Mouse (Mus musculus) hindbrain, postnatal 0 days (tissue): Measurements from ENCODE around the gene Cdh13. TPM values are rescaled to one million over a fixed set of nuclear protein-coding genes. Genes with fewer than 3 reads are reported as not detected.
A peak's percentile ranks its signal among the peaks of the same experiment; 100 is the strongest.

Experiments used
- ATAC-seq: fragments of 200-750 bp; cut with Nextera tagmentation; 2 replicates; pipeline ENCODE4 v1.8.0; 2017; ENCODE audit warnings: mild to moderate bottlenecking, moderate TSS enrichment, moderate library complexity
- DNase-seq: peaks from one replicate; pipeline ENCODE4 v3.0.0-alpha.2; 2015; ENCODE audit warnings: low spot score
- H3K27ac ChIP-seq: fragments of 300-500 bp; sonication (generic); 2 replicates; pipeline ENCODE4 v1.5.1; 2014; ENCODE audit warnings: mild to moderate bottlenecking
- H3K27me3 ChIP-seq: fragments of 300-500 bp; sonication (generic); 2 replicates; pipeline ENCODE4 v1.6.1; 2014; ENCODE audit warnings: low read length, mixed read lengths; ENCODE audit not compliant: insufficient read depth
- H3K36me3 ChIP-seq: fragments of 300-500 bp; sonication (generic); 2 replicates; pipeline ENCODE4 v1.6.1; 2014; ENCODE audit warnings: low read length, mixed read lengths; ENCODE audit not compliant: insufficient read depth
- H3K4me1 ChIP-seq: fragments of 300-500 bp; sonication (generic); 2 replicates; pipeline ENCODE4 v1.6.1; 2014; ENCODE audit warnings: antibody characterized with exemption, low read length, mixed read lengths; ENCODE audit not compliant: insufficient read depth
- H3K4me2 ChIP-seq: fragments of 300-500 bp; sonication (generic); 2 replicates; pipeline ENCODE4 v1.6.1; 2014; ENCODE audit warnings: low read depth, mild to moderate bottlenecking, low read length, moderate library complexity, mixed read lengths
- H3K4me3 ChIP-seq: fragments of 300-500 bp; sonication (generic); 2 replicates; pipeline ENCODE4 v1.5.1; 2014; ENCODE audit warnings: low read length
- H3K9ac ChIP-seq: fragments of 300-500 bp; sonication (generic); replicated peaks from 2 replicates; pipeline ENCODE4 v1.6.1; 2014; ENCODE audit warnings: mild to moderate bottlenecking, low read length, moderate library complexity, mixed read lengths
- H3K9me3 ChIP-seq: fragments of 300-500 bp; sonication (generic); 2 replicates; pipeline ENCODE4 v1.6.1; 2016; ENCODE audit warnings: low read length, mixed read lengths
- CTCF ChIP-seq: IDR thresholded peaks from 2 replicates; pipeline ENCODE4 v1.5.1; 2016; ENCODE audit warnings: antibody characterized with exemption, control low read depth, low read depth
- WGBS: fragments of 180-500 bp; shearing (Covaris S2); extraction: QIAGEN DNeasy Blood & Tissue Kit; methylation state at CpG from one replicate; pipeline ENCODE4 v1.1.7; 2014; 5-methylcytosine and 5-hydroxymethylcytosine counted together
- polyA plus RNA-seq: library from polyadenylated mRNA; unstranded; fragments of >200 nt; fragmentation: Nextera tagmentation; extraction: Ambion mirVana; gene quantifications from 2 replicates; pipeline ENCODE4 v1.2.1, GENCODE M21; 2015
- total RNA-seq: library from RNA; depleted of rRNA; stranded (reverse); fragments of >200 nt; gene quantifications from 2 replicates; pipeline ENCODE4 v1.2.3, GENCODE M21; 2014

Gene Cdh13
- total and polyA plus RNA-seq, 2 experiments from 2014 or later: 137 to 141 TPM

- Histone ChIP-seq H3K27me3 (no peaks in the 10 kb centered on the region), H3K4me1 (no peaks in the 10 kb centered on the region), H3K4me2 (no peak overlapping the region), H3K9me3 (no peaks in the 10 kb centered on the region), H3K36me3 (no peaks in the 10 kb centered on the region), H3K27ac (no peak overlapping the region), H3K4me3 (no peak overlapping the region), H3K9ac (no peak overlapping the region)
- DNase-seq (no peak), ATAC-seq (no peak)
- 86% methylated on average over 4 of the region's 4 CpGs for WGBS
- no peak for TF ChIP-seq CTCF
These were observed 358.3 kb downstream of the Cdh13 start for GRCm38 (mm10) chr8:118641799-118642198.

GRCm38 (mm10) chr8:118648801-118649537, 365.4 kb downstream of the Cdh13 start:
- no peak overlapping the region for H3K4me2 ChIP-seq
- no peaks in the 10 kb centered on the region for H3K36me3 ChIP-seq
- H3K4me1 ChIP-seq: no peaks in the 10 kb centered on the region
- H3K27me3 ChIP-seq: no peaks in the 10 kb centered on the region
- TF ChIP-seq CTCF: no peak
- H3K9me3 ChIP-seq: no peaks in the 10 kb centered on the region
- H3K4me3 ChIP-seq: no peak overlapping the region
- no peak overlapping the region for H3K9ac ChIP-seq
- ATAC-seq (no peak), DNase-seq (no peak)
- no peak overlapping the region for H3K27ac ChIP-seq
- WGBS: 82% methylated on average over 6 of the region's 6 CpGs

GRCm38 (mm10) chr8:118649981-118650380, 366.4 kb downstream of the Cdh13 start:
- H3K4me3 ChIP-seq: no peak overlapping the region
- H3K4me1 ChIP-seq: no peaks in the 10 kb centered on the region
- no peaks in the 10 kb centered on the region for H3K9me3 ChIP-seq
- H3K36me3 ChIP-seq: no peaks in the 10 kb centered on the region
- H3K27me3 ChIP-seq: no peaks in the 10 kb centered on the region
- DNase-seq (no peak), ATAC-seq (no peak)
- H3K9ac ChIP-seq: no peak overlapping the region
- no peak overlapping the region for H3K4me2 ChIP-seq
- no peak for TF ChIP-seq CTCF
- 92% methylated on average over 4 of the region's 4 CpGs for WGBS
- H3K27ac ChIP-seq: no peak overlapping the region

GRCm38 (mm10) chr8:118662001-118662829, 378.7 kb downstream of the Cdh13 start:
- no peak overlapping the region for H3K27ac ChIP-seq
- ATAC-seq (no peak), DNase-seq (no peak)
- no peaks in the 10 kb centered on the region for H3K27me3 ChIP-seq
- 73% methylated on average over 8 of the region's 8 CpGs for WGBS
- no peak for TF ChIP-seq CTCF
- no peak overlapping the region for H3K9ac ChIP-seq
- H3K4me2 ChIP-seq: no peak overlapping the region
- H3K4me3 ChIP-seq: no peak overlapping the region
- no peaks in the 10 kb centered on the region for H3K36me3 ChIP-seq
- no peaks in the 10 kb centered on the region for H3K4me1 ChIP-seq
- no peaks in the 10 kb centered on the region for H3K9me3 ChIP-seq

- WGBS: 94% methylated on average over 5 of the region's 5 CpGs
- no peak for ATAC-seq
- Histone ChIP-seq H3K9ac (no peak overlapping the region), H3K27me3 (no peaks in the 10 kb centered on the region), H3K4me3 (no peak overlapping the region), H3K4me2 (no peak overlapping the region), H3K27ac (no peak overlapping the region), H3K9me3 (no peaks in the 10 kb centered on the region), H3K36me3 (no peaks in the 10 kb centered on the region), H3K4me1 (no peaks in the 10 kb centered on the region)
- DNase-seq: no peak
- TF ChIP-seq CTCF: no peak
These were observed 381.5 kb downstream of the Cdh13 start for GRCm38 (mm10) chr8:118665081-118665480.

GRCm38 (mm10) chr8:118667736-118668135, 384.2 kb downstream of the Cdh13 start:
- no peak overlapping the region for H3K4me3 ChIP-seq
- WGBS: 73% methylated on average over 4 of the region's 4 CpGs

More at GRCm38 (mm10) chr8:118667736-118668135, 384.2 kb downstream of the Cdh13 start:
- peak; percentile 65 for DNase-seq
- no peak for TF ChIP-seq CTCF
- Histone ChIP-seq H3K9ac (no peak overlapping the region), H3K27ac (no peak overlapping the region), H3K36me3 (no peaks in the 10 kb centered on the region), H3K4me2 (no peak overlapping the region), H3K27me3 (no peaks in the 10 kb centered on the region), H3K9me3 (no peaks in the 10 kb centered on the region), H3K4me1 (no peaks in the 10 kb centered on the region)
- peak; percentile 47; the same call in 1 of the 2 replicates for ATAC-seq
